Mouse (Mus musculus) CD8-positive naive resting alpha-beta T cell, adult 2 months (primary cell): ENCODE results near the gene Oas2.
A peak's percentile ranks its signal among the peaks of the same experiment; 100 is the strongest.

Experiments
- DNase-seq, 2 experiments: peaks; one replicate each; pipeline ENCODE4 v3.0.0; 2022; ENCODE audit warnings: low read depth in 2 of 2, low spot score in 2 of 2

Oas2 gene

DNA sequence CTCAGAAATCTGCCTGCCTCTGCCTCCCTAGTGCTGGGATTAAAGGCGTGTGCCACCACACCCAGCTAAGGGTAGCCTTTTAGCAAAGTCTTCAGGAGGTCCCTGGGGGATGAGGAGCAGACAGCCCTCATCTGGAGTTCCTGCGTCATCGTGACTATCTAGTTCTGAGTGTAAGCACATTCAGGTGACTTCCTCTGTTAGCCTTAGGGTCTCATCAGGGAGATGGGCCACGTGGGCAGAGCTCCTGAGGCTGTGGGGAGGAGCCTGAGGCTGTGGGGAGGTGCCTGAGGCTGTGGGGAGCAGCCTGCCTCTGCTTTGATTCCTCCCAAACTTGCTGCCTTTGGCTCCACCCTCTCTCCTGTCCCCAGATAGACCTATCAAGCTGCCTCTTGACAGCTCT lies 52.8 kb downstream of the Oas2 start:
- DNase-seq: peak; percentile 68 to 74

- no peak for DNase-seq
These were observed 53.5 kb downstream of the Oas2 start for GRCm38 (mm10) chr5:120696057-120696743.

DNA sequence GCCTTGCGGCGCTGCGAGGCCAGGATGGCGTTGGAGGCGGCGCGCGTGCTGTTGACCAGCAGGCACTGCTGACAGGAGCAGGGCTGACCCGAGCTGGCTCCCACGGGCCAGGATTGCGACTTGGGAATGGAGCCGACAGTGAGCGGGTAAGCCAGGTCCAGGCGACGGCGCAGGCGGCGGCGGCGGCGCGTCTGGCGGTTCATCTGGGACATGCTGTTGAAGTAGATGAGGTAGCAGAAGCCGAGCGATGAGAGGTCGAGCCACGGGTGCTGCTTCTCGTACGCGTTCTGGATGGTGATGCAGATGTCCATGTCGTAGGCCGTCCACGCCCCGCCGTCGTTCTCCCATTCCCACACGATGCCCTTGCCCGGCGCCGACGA lies 55.0 kb downstream of the Oas2 start:
- no peak for DNase-seq

DNA sequence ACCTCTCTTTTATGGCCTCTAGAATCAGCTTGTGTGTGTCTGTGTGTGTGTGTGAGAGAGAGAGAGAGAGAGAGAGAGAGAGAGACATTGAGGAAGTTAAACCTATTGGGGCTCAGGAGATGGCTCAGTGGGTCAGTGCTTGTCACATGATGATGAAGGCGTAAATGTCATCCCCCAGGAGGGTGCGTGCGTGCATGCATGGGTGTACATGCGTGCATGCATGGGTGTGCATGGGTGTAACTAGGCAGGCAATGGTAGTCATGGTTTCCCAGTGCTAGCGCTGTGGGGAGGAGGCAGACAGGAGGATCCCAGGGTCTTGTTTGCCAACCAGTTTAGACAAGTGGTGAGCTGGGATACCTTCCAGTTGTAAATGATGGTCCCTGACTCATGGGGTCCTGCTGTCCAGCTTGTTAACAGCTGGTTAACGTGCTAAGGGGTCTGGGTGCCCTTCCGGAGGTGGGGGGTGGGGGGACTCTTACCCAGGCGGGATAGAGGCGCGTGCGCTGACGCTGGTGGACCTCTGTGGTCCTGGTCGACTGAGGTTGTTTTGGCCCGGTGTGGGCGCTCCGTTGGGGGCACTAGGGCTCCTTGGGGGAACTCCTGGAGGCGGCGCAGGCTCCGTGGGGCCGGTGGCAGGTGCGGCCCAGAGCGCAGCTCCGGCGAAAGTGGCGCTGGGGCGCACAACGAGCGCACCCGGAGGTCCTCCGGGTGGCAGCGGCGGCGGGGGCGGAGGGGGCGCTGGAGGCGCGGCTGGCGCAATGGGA lies 55.5 kb downstream of the Oas2 start:
- no peak for DNase-seq

- DNase-seq: no peak
These were observed 57.6 kb downstream of the Oas2 start for GRCm38 (mm10) chr5:120692034-120692433.

DNA sequence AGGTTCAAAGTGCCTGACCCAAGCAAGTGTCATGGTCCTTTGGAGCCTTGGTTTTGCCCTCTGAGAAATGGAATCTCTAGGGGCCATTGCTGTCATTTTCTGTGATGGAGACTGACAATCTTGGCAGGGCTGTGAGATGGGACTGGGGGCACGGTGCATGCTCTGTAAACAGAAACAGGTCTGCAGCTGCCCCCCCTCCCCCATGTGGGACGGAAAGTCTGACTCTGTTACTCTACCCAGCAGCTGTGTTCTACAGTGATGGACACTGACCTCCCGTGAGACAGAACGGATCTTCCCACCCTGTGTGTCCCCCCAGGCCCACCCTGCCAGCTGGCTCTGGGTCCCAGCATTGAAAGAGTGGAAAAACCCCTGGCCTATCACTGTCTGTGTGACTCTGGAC lies 59.2 kb downstream of the Oas2 start:
- DNase-seq: no peak

DNA sequence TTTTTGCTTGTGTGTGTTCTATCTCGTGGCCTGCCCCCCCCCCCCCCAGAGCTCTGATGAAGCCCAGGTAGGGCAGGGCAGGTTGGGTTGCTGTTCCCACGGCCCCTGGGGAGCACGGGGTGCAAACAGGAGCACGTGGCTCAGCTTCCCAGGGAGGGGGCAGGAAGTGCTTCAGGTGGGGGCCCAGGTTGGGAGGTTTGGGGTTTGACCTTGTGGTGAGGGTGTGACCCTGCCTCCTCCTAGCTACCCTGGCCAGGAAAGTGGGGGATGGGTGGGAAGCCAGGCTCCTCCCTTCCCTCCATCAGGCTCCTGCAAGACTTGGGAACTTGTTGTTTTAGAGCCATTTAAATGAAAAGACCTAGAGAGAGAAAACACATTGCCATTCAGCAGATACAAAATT lies 61.2 kb downstream of the Oas2 start:
- peak in 1 of 2 experiments; percentile 55 for DNase-seq

- DNase-seq: no peak
These were observed 61.8 kb downstream of the Oas2 start for GRCm38 (mm10) chr5:120687897-120688296.

- no peak for DNase-seq
These were observed 62.2 kb downstream of the Oas2 start for GRCm38 (mm10) chr5:120687484-120687851.

GRCm38 (mm10) chr5:120686749-120687483 lies 62.7 kb downstream of the Oas2 start:
- DNase-seq: no peak

DNA sequence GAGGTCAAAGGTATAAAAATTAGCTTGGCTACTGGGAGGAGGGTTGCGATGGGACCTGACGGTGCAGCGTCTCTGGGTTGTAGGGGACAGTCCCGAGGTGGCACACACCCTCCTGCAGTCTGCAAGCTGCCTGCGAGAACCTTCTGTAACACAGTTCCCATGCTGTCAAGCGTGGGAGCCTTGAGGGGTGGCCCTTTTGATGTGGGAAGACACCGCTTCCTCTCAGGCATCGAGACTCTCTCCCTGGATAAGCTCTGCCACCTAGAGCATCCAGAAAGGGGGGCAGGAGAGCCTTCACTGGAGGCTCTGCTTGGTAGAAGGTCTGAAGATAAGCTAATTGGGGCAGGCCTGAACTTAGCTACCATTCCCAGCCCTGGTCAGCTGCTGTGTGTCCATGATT lies 64.0 kb downstream of the Oas2 start:
- DNase-seq: peak; percentile 84 to 92

GRCm38 (mm10) chr5:120682982-120683771 lies 66.5 kb downstream of the Oas2 start:
- DNase-seq: no peak

DNA sequence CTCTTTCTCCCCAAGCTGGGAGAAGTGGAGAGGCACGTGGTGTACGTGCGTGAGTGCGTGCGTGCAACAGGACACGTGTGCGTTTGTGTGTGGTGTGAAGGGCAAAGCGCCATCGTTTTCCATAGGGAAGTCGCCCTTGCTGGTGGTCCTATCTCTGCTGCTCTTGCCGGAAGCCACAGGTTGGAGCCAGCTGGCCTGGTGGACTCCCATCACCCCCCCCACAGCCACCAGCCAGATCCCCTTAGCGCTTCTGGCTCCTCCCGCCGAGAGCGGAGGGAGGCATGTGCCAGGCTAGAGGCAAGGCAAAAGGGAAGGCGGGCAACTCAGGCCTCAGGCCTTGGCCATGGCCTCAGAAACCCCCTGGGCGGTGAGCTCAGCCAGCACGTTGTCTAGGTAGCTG lies 68.7 kb downstream of the Oas2 start:
- DNase-seq: no peak
